Mouse (Mus musculus) NIH3T3 (cell line): ENCODE measurements around the gene Gm128.

Experiments used
- DNase-seq: peaks from one replicate; pipeline ENCODE4 v3.0.0-alpha.2; 2012; ENCODE audit warnings: low read depth

The Gm128 gene

DNA sequence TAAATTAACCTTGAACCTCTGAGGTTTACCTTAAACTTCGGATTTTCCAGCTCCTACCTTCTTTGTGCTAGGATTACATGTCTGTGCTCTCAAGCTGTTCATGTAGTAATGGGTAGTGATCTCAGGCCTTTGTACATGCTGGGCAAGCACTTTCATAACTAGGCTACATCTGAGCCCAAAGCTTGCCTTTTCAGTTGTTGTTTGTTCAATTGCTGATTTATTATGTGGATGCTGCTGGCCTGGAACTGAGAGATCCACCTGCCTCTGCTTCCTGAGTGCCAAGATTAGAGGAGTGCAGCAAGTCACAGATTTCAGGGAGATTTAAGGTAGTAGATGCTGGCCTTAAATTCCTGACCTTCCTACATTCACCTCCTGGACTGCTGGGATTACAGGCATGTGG, 42.3 kb downstream of the Gm128 start:
- no peak for DNase-seq

DNA sequence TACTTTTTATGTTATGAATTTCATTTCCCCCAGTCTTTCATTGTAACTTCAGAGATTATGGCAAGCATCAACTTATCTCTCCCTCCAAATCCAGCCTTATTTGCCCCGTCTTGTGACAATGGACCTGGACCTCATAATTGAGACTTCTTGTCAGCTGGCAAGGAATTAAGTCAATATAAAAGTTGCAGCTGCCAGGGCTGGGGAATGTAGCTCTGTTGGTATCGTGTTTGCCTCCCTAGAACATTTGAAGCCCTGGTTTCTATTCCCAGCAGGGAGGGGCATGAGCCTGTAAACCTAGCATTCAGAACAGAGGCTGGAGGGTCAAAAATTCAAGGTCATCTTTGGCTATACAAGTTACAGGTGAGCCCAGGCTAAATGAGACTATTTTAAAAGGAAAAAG, 45.6 kb downstream of the Gm128 start:
- DNase-seq, result no peak

DNA sequence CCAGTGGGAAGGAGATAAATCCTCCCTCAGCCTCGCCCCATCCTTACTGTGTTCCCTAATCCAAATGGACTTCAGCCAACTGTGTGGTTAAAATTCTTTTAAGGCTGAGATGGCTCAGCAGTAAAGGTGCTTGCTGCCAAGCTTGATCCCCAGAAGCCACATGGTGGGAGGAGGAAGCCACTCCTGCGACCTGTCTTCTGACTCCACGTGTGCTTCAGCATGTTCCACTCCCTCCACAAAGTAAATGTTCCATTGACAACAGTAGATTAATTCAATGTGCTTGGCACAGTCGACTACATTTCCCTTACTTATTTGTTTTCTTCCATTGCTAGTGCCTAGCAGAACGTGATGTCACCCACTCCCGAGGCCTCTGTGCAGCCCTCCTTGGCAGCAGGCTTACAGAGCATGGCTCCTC, 46.7 kb downstream of the Gm128 start:
- DNase-seq, result peak; percentile 79
